Mouse (Mus musculus): ENCODE measurements around the gene Pcnp.
A peak's percentile ranks its signal among the peaks of the same experiment; 100 is the strongest.
"Not testable (repeated sequence)": the region's sequence is repeated elsewhere in the genome, so short reads cannot be mapped to it uniquely, and the experiment has no call there.

The Pcnp gene

GRCm38 (mm10) chr16:56029661-56030082 is at the start of gene Pcnp:
Gene Pcnp (minus strand): TSS chr16:56029739.
- peak; percentile 98 for DNase-seq (ENCODE audit: extremely low spot score)

GRCm38 (mm10) chr16:56076121-56076869 is 46.8 kb upstream of the Pcnp start:
- no peak for DNase-seq (ENCODE audit: extremely low spot score)

GRCm38 (mm10) chr16:56075222-56076111 is 45.9 kb upstream of the Pcnp start:
- DNase-seq (ENCODE audit: extremely low spot score), result peak; percentile 95

GRCm38 (mm10) chr16:56074565-56074964 is 45.0 kb upstream of the Pcnp start:
- DNase-seq (ENCODE audit: extremely low spot score), result no peak

- DNase-seq (ENCODE audit: extremely low spot score), result no peak
Measured at GRCm38 (mm10) chr16:56074122-56074521, 44.6 kb upstream of the Pcnp start.

GRCm38 (mm10) chr16:56073150-56073549 is 43.6 kb upstream of the Pcnp start:
- not testable (repeated sequence) for DNase-seq (ENCODE audit: extremely low spot score)

- no peak for DNase-seq (ENCODE audit: extremely low spot score)
Measured at GRCm38 (mm10) chr16:56072533-56072932, 43.0 kb upstream of the Pcnp start.

GRCm38 (mm10) chr16:56071317-56072232 is 42.0 kb upstream of the Pcnp start:
- DNase-seq (ENCODE audit: extremely low spot score), result no peak

GRCm38 (mm10) chr16:56068523-56069070 is 39.1 kb upstream of the Pcnp start:
- DNase-seq (ENCODE audit: extremely low spot score), result no peak

- no peak for DNase-seq (ENCODE audit: extremely low spot score)
Measured at GRCm38 (mm10) chr16:56066113-56066512, 36.6 kb upstream of the Pcnp start.

- peak; percentile 78 for DNase-seq (ENCODE audit: extremely low spot score)
Measured at GRCm38 (mm10) chr16:56064334-56064990, 34.9 kb upstream of the Pcnp start.

- no peak for DNase-seq (ENCODE audit: extremely low spot score)
Measured at GRCm38 (mm10) chr16:56062981-56063380, 33.4 kb upstream of the Pcnp start.

- no peak for DNase-seq (ENCODE audit: extremely low spot score)
Measured at GRCm38 (mm10) chr16:56061995-56062594, 32.6 kb upstream of the Pcnp start.

GRCm38 (mm10) chr16:56058151-56058550 is 28.6 kb upstream of the Pcnp start:
- no peak for DNase-seq (ENCODE audit: extremely low spot score)

GRCm38 (mm10) chr16:56056944-56057590 is 27.5 kb upstream of the Pcnp start:
- DNase-seq (ENCODE audit: extremely low spot score), result no peak

GRCm38 (mm10) chr16:56055911-56056310 is 26.4 kb upstream of the Pcnp start:
- no peak for DNase-seq (ENCODE audit: extremely low spot score)

- not testable (repeated sequence) for DNase-seq (ENCODE audit: extremely low spot score)
Measured at GRCm38 (mm10) chr16:56048038-56048437, 18.5 kb upstream of the Pcnp start, which contains the start of gene Senp7. Gene Senp7 (plus strand): TSS chr16:56048338.

GRCm38 (mm10) chr16:56038090-56038489 is 8.6 kb upstream of the Pcnp start:
- DNase-seq (ENCODE audit: extremely low spot score), result no peak

- DNase-seq (ENCODE audit: extremely low spot score), result peak; percentile 94
Measured at GRCm38 (mm10) chr16:56037138-56038010, 7.8 kb upstream of the Pcnp start, which contains the start of gene Trmt10c. Gene Trmt10c (minus strand): TSS chr16:56037819.
